Mouse (Mus musculus) megakaryocyte, embryonic 14.5 days (primary cell): ENCODE data around the gene Slc25a28. TPM values are rescaled to one million over a fixed set of nuclear protein-coding genes. Genes with fewer than 3 reads are reported as not detected.
A peak's percentile ranks its signal among the peaks of the same experiment; 100 is the strongest.

Experiments used
- H3K27me3 ChIP-seq: replicated peaks from 2 replicates; pipeline ENCODE3; 2012; ENCODE audit warnings: inconsistent platforms
- H3K36me3 ChIP-seq: replicated peaks from 2 replicates; pipeline ENCODE3; 2012; ENCODE audit warnings: low read length, inconsistent platforms, mixed read lengths
- H3K4me1 ChIP-seq: 2 replicates; pipeline ENCODE4 v1.6.1; 2012; ENCODE audit warnings: inconsistent platforms
- H3K4me3 ChIP-seq: replicated peaks from 2 replicates; pipeline ENCODE3; 2012; ENCODE audit warnings: moderate library complexity, mild to moderate bottlenecking, inconsistent platforms
- H3K9me3 ChIP-seq: 2 replicates; pipeline ENCODE4 v1.6.1; 2012; ENCODE audit warnings: inconsistent platforms
- FLI1 ChIP-seq: IDR thresholded peaks from 2 replicates; pipeline ENCODE4 v1.6.1; 2012; ENCODE audit warnings: low read length, inconsistent platforms, mixed read lengths
- GATA1 ChIP-seq: IDR thresholded peaks from 3 replicates; pipeline ENCODE4 v1.6.1; 2012; ENCODE audit warnings: mixed read lengths, low read length, inconsistent platforms, borderline replicate concordance
- polyA plus RNA-seq: library from polyadenylated mRNA; stranded (reverse); fragments of >175 nt; gene quantifications from 2 replicates; pipeline ENCODE4 v1.2.3, GENCODE M21; 2012; ENCODE audit warnings: low replicate concordance; ENCODE audit not compliant: insufficient read depth

The Slc25a28 gene
- polyA plus RNA-seq, 1 experiment, result 30.6 TPM

- Histone ChIP-seq H3K4me3 (no peak overlapping the region), H3K4me1 (peaks cover 16% of the 10 kb centered on the region), H3K9me3 (peaks cover 3% of the 10 kb centered on the region; the same call in 1 of the 2 replicates), H3K36me3 (peaks cover 95% of the 10 kb centered on the region), H3K27me3 (no peaks in the 10 kb centered on the region)
- no peak for TF ChIP-seq FLI1
These were observed 29.5 kb upstream of the Slc25a28 start for GRCm38 (mm10) chr19:43704211-43704610.

- Histone ChIP-seq H3K4me3 (no peak overlapping the region), H3K9me3 (peaks cover 3% of the 10 kb centered on the region; the same call in 1 of the 2 replicates), H3K36me3 (peaks cover 80% of the 10 kb centered on the region), H3K27me3 (no peaks in the 10 kb centered on the region), H3K4me1 (peaks cover 31% of the 10 kb centered on the region)
- TF ChIP-seq FLI1 (no peak), GATA1 (no peak)
These were observed 25.1 kb upstream of the Slc25a28 start for GRCm38 (mm10) chr19:43699763-43700155.

GRCm38 (mm10) chr19:43699021-43699762, 24.5 kb upstream of the Slc25a28 start:
- H3K4me3 ChIP-seq, result no peak overlapping the region
- TF ChIP-seq GATA1 (no peak), FLI1 (no peak)

GRCm38 (mm10) chr19:43697666-43698370, 23.1 kb upstream of the Slc25a28 start:
- H3K4me3 ChIP-seq, result no peak overlapping the region
- peaks cover 72% of the 10 kb centered on the region for H3K36me3 ChIP-seq
- no peak for TF ChIP-seq GATA1
- no peak for TF ChIP-seq FLI1
- H3K27me3 ChIP-seq, result no peaks in the 10 kb centered on the region
- H3K9me3 ChIP-seq, result peaks cover 3% of the 10 kb centered on the region; the same call in 1 of the 2 replicates
- H3K4me1 ChIP-seq, result peaks cover 38% of the 10 kb centered on the region

More at GRCm38 (mm10) chr19:43699021-43699762, 24.5 kb upstream of the Slc25a28 start:
- Histone ChIP-seq H3K27me3 (no peaks in the 10 kb centered on the region), H3K36me3 (peaks cover 76% of the 10 kb centered on the region), H3K4me1 (peaks cover 37% of the 10 kb centered on the region), H3K9me3 (peaks cover 3% of the 10 kb centered on the region; the same call in 1 of the 2 replicates)

GRCm38 (mm10) chr19:43695514-43695964, 20.9 kb upstream of the Slc25a28 start:
- Histone ChIP-seq H3K4me1 (peaks cover 45% of the 10 kb centered on the region), H3K36me3 (peaks cover 70% of the 10 kb centered on the region), H3K4me3 (no peak overlapping the region), H3K27me3 (no peaks in the 10 kb centered on the region), H3K9me3 (no peaks in the 10 kb centered on the region)
- TF ChIP-seq FLI1 (no peak), GATA1 (no peak)

DNA sequence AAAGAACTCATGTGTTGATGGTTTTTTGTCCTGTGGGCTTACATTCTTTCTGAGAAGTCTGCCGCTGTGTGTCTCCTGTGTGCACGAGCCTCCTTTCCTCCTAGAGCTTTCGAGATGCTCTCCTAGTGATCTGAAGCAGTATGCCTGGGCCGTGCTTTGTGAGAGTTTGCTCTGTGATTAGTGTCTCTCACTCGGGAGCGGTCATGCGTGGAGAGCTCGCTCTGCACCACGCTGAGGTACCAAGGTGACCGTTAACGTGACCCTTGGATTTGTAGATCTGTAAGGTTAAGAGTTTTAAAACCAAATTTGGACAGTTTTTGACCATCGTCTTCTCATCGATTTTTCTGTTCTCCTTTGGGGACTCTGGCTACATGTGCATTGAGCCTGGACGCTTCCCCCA, 18.1 kb upstream of the Slc25a28 start:
- Histone ChIP-seq H3K4me1 (peaks cover 49% of the 10 kb centered on the region), H3K4me3 (no peak overlapping the region), H3K27me3 (no peaks in the 10 kb centered on the region), H3K36me3 (peaks cover 45% of the 10 kb centered on the region), H3K9me3 (no peaks in the 10 kb centered on the region)
- TF ChIP-seq FLI1 (no peak), GATA1 (no peak)

GRCm38 (mm10) chr19:43689419-43690246, 15.0 kb upstream of the Slc25a28 start, which contains the start of gene Entpd7:
Gene Entpd7, plus strand, starts transcription at chr19:43689672.
- no peak for TF ChIP-seq GATA1
- TF ChIP-seq FLI1, result no peak
- Histone ChIP-seq H3K27me3 (no peaks in the 10 kb centered on the region), H3K4me3 (peak within 1 kb of the TSS; percentile 99), H3K36me3 (peaks cover 30% of the 10 kb centered on the region), H3K9me3 (peaks cover 5% of the 10 kb centered on the region), H3K4me1 (peaks cover 36% of the 10 kb centered on the region)

DNA sequence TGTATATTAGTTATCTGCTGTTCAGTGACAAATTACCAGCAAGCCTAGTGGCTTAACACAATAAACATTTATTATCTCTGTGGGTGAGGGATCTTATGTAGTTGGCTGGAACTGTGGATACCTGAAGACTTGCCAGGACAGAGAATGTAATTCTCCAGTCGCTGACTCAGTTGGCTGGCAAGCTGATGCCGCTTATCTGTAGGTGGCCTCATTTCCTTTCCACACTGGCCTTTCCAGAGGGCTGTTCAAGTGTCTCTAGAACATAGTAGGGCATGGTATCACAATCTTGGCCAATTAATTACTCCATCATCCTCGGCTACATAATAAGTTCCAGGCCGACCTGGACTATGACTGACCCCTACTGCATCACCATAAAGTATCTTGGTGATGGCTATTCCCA, 6.9 kb upstream of the Slc25a28 start:
- TF ChIP-seq FLI1 (no peak), GATA1 (no peak)
- Histone ChIP-seq H3K9me3 (peaks cover 5% of the 10 kb centered on the region), H3K4me3 (no peak overlapping the region), H3K36me3 (no peaks in the 10 kb centered on the region), H3K4me1 (peaks cover 59% of the 10 kb centered on the region), H3K27me3 (no peaks in the 10 kb centered on the region)

DNA sequence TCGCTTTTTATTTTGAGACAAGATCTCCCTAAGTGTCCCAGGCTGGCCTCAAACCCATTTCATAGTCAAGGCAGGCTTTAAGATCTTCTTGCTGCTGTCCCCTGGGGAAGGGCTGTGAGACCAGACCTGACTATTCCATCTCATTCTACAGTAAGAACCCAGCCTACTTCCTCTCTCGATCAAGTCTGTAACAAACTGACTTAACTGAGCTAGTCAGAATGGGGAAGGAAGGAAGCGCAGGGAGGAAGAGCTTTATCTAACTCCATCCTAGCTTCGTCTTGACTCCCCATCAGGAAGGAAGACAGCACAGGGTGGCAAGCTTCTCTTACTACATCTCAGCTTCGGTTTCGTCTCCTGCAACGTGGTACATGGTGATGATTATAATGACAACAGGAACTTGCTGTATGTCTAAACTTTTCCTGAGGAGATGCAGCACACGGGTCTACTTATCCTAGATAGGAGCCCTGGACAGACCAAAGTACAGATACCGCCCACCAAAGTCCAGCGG, 4.8 kb upstream of the Slc25a28 start:
- H3K4me3 ChIP-seq, result peak overlapping the region; percentile 82
- peaks cover 71% of the 10 kb centered on the region for H3K4me1 ChIP-seq
- no peaks in the 10 kb centered on the region for H3K9me3 ChIP-seq
- H3K36me3 ChIP-seq, result no peaks in the 10 kb centered on the region
- H3K27me3 ChIP-seq, result no peaks in the 10 kb centered on the region
- TF ChIP-seq FLI1, result no peak
- TF ChIP-seq GATA1, result no peak
